Mouse (Mus musculus): ENCODE measurements at regions not wholly inside any gene's neighbourhood (a gene's known extent, or its start where the extent isn't known, plus 50 kb on each side); places are given as distances from the start of the nearest gene placed in this dataset.

GRCm38 (mm10) chr17:48786501-48786900 is 145.7 kb upstream of the Lrfn2 start:
- DNase-seq (ENCODE audit: low spot score in 2 of 2): no peak

DNA sequence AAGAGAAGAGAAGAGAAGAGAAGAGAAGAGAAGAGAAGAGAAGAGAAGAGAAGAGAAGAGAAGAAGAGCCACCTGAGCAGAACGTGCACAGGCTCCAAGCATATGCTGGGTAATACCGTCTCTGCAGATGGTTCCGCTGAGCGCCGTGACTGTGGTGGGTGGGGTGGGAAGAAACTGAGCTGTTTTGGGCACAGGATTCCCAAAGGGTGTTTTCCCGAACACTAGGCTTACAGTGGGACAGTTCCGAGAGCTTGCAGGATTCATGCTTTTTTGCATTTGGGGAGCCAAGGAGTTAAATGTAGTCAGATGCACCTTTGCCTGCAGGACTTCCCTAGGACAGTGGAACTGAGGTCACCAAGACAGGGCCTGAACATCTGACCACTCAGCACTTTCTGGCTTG is 142.3 kb upstream of the Lrfn2 start:
- DNase-seq (ENCODE audit: low spot score in 2 of 2): no peak

- DNase-seq (ENCODE audit: low spot score in 2 of 2): no peak
These were observed 141.7 kb upstream of the Lrfn2 start for GRCm38 (mm10) chr17:48790526-48790925.

DNA sequence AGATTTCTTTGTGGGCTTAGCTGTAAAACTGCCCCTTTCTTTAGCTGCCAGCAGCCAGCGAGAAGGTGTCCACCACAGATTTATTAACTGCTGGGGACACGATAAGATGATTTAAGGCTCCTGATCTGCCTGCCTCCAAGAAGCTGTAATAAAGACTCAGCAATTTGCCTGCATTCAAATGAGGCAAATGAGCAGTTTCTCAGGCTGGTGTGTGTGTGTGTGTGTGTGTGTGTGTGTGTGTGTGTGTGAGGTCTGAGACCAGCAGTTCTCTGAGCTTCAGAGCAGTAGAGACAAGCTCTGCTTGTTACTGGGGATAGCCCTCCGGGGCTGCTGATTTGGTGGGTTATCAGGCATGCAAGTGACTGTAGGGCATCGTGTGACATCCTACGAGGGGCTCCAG is 139.2 kb upstream of the Lrfn2 start:
- DNase-seq (ENCODE audit: low spot score in 2 of 2): no peak

- DNase-seq (ENCODE audit: low spot score in 2 of 2): no peak
These were observed 136.4 kb upstream of the Lrfn2 start for GRCm38 (mm10) chr17:48795773-48796172.

GRCm38 (mm10) chr17:48798196-48798595 is 134.0 kb upstream of the Lrfn2 start:
- DNase-seq (ENCODE audit: low spot score in 2 of 2): no peak

GRCm38 (mm10) chr17:48802673-48803072 is 129.5 kb upstream of the Lrfn2 start:
- no peak for DNase-seq (ENCODE audit: low spot score in 2 of 2)

GRCm38 (mm10) chr17:48807905-48808304 is 124.3 kb upstream of the Lrfn2 start:
- no peak for DNase-seq (ENCODE audit: low spot score in 2 of 2)

- DNase-seq (ENCODE audit: low spot score in 2 of 2): no peak
These were observed 117.2 kb upstream of the Lrfn2 start for GRCm38 (mm10) chr17:48814753-48815504.

- DNase-seq (ENCODE audit: low spot score in 2 of 2): no peak
These were observed 115.4 kb upstream of the Lrfn2 start for GRCm38 (mm10) chr17:48816588-48817324.

DNA sequence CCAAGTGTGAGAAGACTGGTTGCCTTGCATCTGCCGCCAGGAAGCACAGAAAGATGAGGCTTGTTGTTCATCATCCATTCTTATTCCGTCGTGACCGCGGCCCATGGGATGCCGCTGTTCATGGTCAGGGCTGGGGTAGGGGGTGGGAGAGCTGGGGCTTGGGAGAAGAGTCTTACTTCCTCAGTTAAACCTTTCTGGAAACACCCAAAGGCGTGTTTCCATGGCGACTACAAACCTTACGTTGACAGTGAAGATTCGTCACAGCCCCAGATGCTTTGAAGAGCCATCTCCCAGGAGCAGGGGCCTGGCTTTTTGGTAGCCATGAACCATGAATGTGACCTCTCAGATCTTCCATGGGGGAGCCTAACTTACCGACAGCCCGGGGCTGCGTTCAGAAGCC is 114.6 kb upstream of the Lrfn2 start:
- no peak for DNase-seq (ENCODE audit: low spot score in 2 of 2)

GRCm38 (mm10) chr17:48819703-48820102 is 112.5 kb upstream of the Lrfn2 start:
- DNase-seq (ENCODE audit: low spot score in 2 of 2): no peak

GRCm38 (mm10) chr17:48822101-48822876 is 109.9 kb upstream of the Lrfn2 start:
- DNase-seq (ENCODE audit: low spot score in 2 of 2): no peak

GRCm38 (mm10) chr17:48823921-48824320 is 108.3 kb upstream of the Lrfn2 start:
- no peak for DNase-seq (ENCODE audit: low spot score in 2 of 2)

DNA sequence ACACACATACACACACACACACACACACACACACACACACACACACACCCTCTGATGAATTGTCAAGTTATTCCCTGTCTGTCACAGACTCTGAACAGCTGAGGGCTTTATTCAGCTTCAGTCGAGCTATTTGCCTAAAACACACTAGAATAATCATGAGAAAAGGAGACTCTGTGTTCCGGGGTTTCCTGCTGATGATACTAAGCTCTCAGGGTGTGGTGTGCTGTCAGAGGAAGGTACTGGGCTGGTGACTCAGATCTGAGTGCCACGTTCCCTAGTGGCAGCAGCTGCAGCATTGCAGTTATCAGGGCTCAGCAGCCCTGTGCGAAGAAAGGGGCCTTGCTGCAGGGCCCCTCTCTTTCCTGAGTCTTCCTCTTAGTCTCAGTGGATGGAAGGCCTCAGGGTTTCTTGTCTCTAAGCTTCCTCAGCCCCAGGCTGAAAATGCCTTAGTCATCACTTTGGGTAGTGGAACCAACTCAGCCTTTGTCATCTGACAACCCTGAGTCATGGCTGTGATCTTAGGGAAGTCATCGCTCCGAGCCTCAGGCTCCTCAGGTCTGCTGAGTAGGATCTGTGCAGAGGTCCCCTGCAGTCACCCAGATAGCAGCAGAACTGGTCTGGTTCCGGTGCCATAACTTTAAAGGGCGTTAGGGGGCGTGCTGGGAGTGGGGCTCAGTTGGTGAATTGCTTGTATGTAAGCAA is 106.8 kb upstream of the Lrfn2 start:
- DNase-seq (ENCODE audit: low spot score in 2 of 2): no peak

- DNase-seq (ENCODE audit: low spot score in 2 of 2): no peak
These were observed 93.7 kb upstream of the Lrfn2 start for GRCm38 (mm10) chr17:48838297-48838979.

DNA sequence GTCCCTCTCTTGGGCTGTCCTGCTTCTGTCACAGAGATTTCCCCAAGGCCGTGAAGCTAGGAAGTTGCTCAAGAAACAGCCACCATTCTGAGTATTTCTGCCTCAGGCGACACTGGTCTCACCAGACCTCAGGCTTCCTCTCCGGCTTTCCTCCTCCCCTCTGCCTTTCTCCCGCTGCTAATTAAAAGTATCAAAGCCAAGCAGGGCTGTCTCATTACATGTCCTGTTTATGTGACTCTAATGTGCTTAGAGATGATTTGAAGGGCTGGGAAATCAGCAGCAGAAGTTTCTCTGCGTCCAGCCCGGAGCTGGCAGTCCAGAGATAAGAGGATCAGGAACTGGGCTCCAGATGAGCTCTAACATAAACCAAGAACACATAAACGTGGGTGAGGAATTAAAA is 84.3 kb upstream of the Lrfn2 start:
- no peak for DNase-seq (ENCODE audit: low spot score in 2 of 2)

GRCm38 (mm10) chr17:48850910-48851309 is 81.3 kb upstream of the Lrfn2 start:
- DNase-seq (ENCODE audit: low spot score in 2 of 2): no peak

DNA sequence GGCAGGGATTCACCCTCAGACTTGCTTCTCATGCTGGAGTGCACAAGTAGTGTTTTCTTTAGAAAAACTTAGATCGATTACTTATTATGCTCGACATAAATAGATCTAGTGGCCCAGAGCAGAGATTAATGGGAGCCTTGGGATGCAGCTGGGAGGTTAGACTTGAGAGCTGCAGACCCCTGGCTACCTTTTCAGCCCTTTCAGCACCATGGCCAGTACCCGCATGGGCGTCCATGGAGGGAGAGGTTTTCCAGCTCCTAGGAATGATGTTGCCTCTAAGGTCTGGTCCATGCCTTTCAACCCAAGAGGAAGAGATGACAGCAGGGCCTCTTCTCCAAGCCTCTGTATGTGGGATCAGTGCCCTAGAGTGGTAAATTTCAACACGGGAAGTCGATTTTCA is 73.3 kb upstream of the Lrfn2 start:
- DNase-seq (ENCODE audit: low spot score in 2 of 2): no peak

DNA sequence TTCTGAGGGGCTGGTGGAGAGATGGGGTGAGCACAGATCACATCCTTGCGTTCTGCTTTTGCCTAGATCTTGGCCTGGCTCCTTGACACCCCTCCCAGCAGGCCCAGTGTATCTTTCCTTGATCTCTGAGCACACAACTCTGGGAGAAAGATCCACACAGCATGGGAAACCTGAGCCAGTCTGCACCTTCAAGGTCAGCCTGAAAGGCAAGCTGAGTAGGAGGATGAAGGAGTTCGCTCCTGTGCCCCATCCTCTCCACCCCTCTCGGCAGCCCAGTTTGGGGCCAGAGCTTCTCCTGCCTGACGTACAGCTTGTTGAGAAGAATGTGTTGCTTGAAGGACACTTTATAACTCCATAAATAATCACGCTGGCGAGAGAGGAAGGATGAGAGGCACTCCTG is 61.7 kb upstream of the Lrfn2 start:
- no peak for DNase-seq (ENCODE audit: low spot score in 2 of 2)

DNA sequence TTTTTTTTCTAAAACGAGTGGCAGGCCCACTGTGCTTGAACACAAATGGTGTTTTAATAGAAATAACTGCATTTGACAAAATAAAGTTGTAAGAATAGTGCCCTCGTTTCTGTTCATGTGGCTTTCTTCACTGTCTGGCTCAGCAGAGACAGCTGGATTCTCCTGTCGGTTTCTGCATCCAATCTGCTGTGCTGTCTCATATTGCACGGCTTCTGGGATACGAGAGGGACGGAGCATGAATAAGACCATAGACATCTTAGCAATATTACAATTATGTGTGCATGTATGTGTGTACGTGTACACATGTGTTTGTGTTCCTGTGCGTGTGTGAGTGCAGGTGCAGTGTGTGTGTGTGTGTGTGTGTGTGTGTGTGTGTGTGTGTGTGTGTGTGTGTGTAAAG is 54.7 kb upstream of the Lrfn2 start:
- DNase-seq (ENCODE audit: low spot score in 2 of 2): no peak
